Mouse (Mus musculus): ENCODE data around the gene Smim13.
A peak's percentile ranks its signal among the peaks of the same experiment; 100 is the strongest.

Gene Smim13

DNA sequence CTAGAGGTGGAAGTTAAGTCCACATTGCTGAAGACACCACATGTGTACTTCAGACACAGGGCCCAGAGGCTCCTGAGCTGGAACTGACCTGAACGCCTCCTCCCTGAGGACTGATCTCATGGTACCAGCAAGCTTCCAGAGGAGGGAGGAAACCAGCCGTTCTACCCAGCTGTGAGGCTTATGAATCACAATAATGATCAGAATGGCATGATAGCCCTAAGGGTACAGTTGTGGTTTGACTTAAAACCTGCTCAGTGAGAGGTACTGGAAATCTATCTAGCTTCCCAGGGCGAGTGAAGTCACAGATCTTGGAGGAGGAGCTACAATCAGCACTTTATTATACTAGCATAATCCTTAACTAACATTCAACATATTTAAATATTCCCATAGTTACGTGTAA, 35.8 kb downstream of the Smim13 start:
- no peaks in the 10 kb centered on the region for H3K9me3 ChIP-seq (ENCODE audit: low read length)
- no peaks in the 10 kb centered on the region for H3K36me3 ChIP-seq (ENCODE audit: insufficient read depth, low read length)
- H3K4me1 ChIP-seq (replicated peaks; ENCODE audit: low read depth, low read length) = no peaks in the 10 kb centered on the region
- TF ChIP-seq NANOG (IDR thresholded peaks at IDR 0.05; ENCODE audit: borderline replicate concordance, low read length) (peak; percentile 24; the same call in 1 of the 2 replicates), CTCF (conservative IDR thresholded peaks at IDR 0.05; ENCODE audit: low read length) (no peak), POU5F1 (IDR thresholded peaks at IDR 0.05; ENCODE audit: borderline replicate concordance, low read length) (no peak)
- 0 out of 2 replicates have a peak, but pooled peaks cover 1% of the 10 kb centered on the region for H3K27me3 ChIP-seq (ENCODE audit: insufficient read depth, low read length)
- H3K4me3 ChIP-seq (replicated peaks; ENCODE audit: low read length) = no peak overlapping the region

DNA sequence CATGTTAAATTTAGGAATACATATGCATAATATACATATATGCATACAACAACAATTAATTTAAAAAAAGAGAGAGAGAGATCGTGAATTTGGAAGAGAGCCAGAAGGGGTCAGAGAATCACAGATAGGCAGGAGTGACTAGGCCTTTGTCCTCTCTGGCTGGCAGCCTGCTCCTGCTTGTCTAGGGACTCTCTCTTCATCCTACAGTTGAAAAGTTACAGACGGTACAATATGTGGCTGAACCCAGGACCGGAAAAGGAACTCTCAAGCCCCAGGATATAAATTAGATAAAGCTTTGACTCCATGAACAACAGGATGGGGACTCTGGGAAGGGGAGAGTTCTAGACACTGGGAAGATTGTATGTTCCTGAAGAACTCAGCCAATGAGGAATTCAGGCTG, 36.6 kb downstream of the Smim13 start:
- no peaks in the 10 kb centered on the region for H3K36me3 ChIP-seq (ENCODE audit: insufficient read depth, low read length)
- H3K9me3 ChIP-seq (ENCODE audit: low read length) = no peaks in the 10 kb centered on the region
- TF ChIP-seq NANOG (IDR thresholded peaks at IDR 0.05; ENCODE audit: borderline replicate concordance, low read length) (no peak), CTCF (conservative IDR thresholded peaks at IDR 0.05; ENCODE audit: low read length) (no peak), POU5F1 (IDR thresholded peaks at IDR 0.05; ENCODE audit: borderline replicate concordance, low read length) (no peak)
- H3K4me1 ChIP-seq (replicated peaks; ENCODE audit: low read depth, low read length) = no peaks in the 10 kb centered on the region
- H3K4me3 ChIP-seq (replicated peaks; ENCODE audit: low read length) = no peak overlapping the region
- no peaks in the 10 kb centered on the region for H3K27me3 ChIP-seq (ENCODE audit: insufficient read depth, low read length)

DNA sequence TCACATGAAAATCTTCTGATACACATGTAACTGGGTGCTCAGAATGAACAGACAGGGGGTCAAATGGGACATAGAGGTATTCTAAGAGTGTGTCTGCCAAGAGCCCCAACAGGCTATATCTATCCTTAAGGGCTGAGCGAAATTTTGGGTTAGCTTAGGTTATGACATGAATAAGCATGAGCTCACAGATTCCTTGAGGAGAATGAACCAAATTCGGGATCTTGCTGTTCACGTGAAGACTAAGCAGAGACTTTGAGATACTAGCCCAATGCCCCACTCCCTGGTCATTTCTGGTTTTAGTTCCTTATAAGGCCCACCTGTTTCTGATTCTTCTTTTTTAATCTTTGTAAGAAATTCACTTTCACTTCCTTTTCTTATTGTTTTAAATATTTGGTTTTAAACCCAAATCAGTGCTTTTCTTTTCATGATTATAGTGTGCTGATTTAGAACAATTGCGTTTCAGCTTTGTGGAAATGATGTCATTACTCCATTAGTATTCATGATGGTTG, 41.9 kb downstream of the Smim13 start:
- Histone ChIP-seq H3K4me1 (replicated peaks; ENCODE audit: low read depth, low read length) (no peaks in the 10 kb centered on the region), H3K36me3 (ENCODE audit: insufficient read depth, low read length) (no peaks in the 10 kb centered on the region), H3K9me3 (ENCODE audit: low read length) (no peaks in the 10 kb centered on the region), H3K4me3 (replicated peaks; ENCODE audit: low read length) (no peak overlapping the region), H3K27me3 (ENCODE audit: insufficient read depth, low read length) (no peaks in the 10 kb centered on the region)
- TF ChIP-seq NANOG (IDR thresholded peaks at IDR 0.05; ENCODE audit: borderline replicate concordance, low read length) (no peak), CTCF (conservative IDR thresholded peaks at IDR 0.05; ENCODE audit: low read length) (no peak), POU5F1 (IDR thresholded peaks at IDR 0.05; ENCODE audit: borderline replicate concordance, low read length) (no peak)

DNA sequence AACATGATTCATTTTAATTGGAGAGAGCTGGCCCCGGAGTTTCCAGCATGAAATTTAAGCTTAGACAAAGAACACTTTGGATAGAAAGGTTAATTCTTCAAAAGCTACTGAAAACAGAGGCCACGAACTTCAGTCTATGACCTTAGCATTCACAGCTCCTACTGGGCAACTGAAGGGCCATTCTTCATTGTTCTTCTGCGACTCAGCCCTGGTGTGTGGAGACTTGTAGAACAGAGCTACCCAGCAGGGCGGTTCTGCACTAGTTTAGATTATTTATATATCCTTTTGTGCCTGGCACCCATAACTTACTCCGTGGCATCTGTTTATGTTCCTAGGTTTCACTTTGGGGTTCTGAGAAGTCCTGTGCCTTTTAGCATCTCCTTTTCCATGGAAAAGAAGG, 44.0 kb downstream of the Smim13 start:
- no peaks in the 10 kb centered on the region for H3K4me1 ChIP-seq (replicated peaks; ENCODE audit: low read depth, low read length)
- no peaks in the 10 kb centered on the region for H3K9me3 ChIP-seq (ENCODE audit: low read length)
- H3K27me3 ChIP-seq (ENCODE audit: insufficient read depth, low read length) = no peaks in the 10 kb centered on the region
- no peak for TF ChIP-seq NANOG (IDR thresholded peaks at IDR 0.05; ENCODE audit: borderline replicate concordance, low read length)
- no peak for TF ChIP-seq CTCF (conservative IDR thresholded peaks at IDR 0.05; ENCODE audit: low read length)
- no peak for TF ChIP-seq POU5F1 (IDR thresholded peaks at IDR 0.05; ENCODE audit: borderline replicate concordance, low read length)
- H3K36me3 ChIP-seq (ENCODE audit: insufficient read depth, low read length) = no peaks in the 10 kb centered on the region
- no peak overlapping the region for H3K4me3 ChIP-seq (replicated peaks; ENCODE audit: low read length)

DNA sequence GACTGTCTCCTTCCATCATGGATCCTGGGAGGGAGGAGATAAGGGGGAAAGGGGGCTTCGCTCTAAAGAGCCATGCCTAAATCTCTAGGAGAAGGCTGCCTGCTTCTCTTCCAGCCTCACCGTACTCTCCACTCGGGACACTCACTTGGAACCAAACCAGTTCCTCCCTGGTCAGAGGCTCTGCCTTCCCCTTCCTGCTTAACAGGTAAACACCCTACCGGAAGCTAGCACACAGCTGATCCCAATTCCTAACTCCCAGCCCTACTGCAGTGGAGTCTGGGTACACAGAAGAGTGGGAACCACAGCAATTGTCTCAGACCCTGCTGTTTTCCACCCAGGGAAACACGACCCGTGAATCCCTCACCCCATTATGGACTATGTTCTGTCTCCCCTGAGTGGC, 46.2 kb downstream of the Smim13 start:
- no peaks in the 10 kb centered on the region for H3K4me1 ChIP-seq (replicated peaks; ENCODE audit: low read depth, low read length)
- H3K27me3 ChIP-seq (ENCODE audit: insufficient read depth, low read length) = no peaks in the 10 kb centered on the region
- no peak overlapping the region for H3K4me3 ChIP-seq (replicated peaks; ENCODE audit: low read length)
- no peaks in the 10 kb centered on the region for H3K36me3 ChIP-seq (ENCODE audit: insufficient read depth, low read length)
- TF ChIP-seq CTCF (conservative IDR thresholded peaks at IDR 0.05; ENCODE audit: low read length) = no peak
- no peak for TF ChIP-seq NANOG (IDR thresholded peaks at IDR 0.05; ENCODE audit: borderline replicate concordance, low read length)
- no peak for TF ChIP-seq POU5F1 (IDR thresholded peaks at IDR 0.05; ENCODE audit: borderline replicate concordance, low read length)
- H3K9me3 ChIP-seq (ENCODE audit: low read length) = no peaks in the 10 kb centered on the region

DNA sequence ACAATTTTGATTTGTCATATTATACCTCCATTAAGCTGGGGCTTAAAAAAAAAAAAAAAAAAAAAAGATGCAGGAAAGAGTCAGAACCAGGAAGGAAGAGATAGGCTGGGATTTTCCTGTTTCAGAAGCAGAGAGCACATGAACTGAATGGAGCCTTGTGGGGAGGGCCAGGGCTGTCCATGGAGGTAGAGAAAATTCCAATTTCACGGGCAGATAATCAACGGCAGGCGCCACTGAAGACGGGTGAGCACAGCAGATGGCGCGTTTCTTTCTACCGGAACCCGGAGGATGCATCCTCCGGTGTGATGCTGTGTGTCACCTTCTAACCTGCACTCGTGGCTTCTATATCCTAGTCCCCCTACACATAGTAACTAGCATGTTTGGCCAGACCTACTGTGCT, 46.8 kb downstream of the Smim13 start:
- Histone ChIP-seq H3K9me3 (ENCODE audit: low read length) (no peaks in the 10 kb centered on the region), H3K4me1 (replicated peaks; ENCODE audit: low read depth, low read length) (no peaks in the 10 kb centered on the region), H3K36me3 (ENCODE audit: insufficient read depth, low read length) (no peaks in the 10 kb centered on the region), H3K27me3 (ENCODE audit: insufficient read depth, low read length) (no peaks in the 10 kb centered on the region), H3K4me3 (replicated peaks; ENCODE audit: low read length) (no peak overlapping the region)
- TF ChIP-seq POU5F1 (IDR thresholded peaks at IDR 0.05; ENCODE audit: borderline replicate concordance, low read length) = no peak

DNA sequence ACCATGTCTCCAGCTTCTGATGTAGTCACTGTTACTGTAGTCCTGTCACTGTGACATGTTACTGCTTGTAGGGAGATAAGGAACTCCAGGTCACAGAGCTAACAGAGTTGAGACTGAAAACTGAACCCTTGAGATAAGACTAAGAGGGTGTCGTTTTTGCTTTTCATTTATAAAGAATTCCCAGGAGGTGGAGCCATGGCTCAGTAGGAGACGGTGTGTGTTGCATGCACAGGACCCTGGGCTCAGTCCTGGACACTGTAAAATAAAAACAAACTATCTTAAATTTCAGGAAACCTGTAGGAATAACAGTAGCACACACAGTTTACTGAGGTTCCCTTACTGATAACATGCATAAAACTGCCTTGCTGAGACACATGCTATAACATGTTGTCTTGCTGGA, 48.9 kb downstream of the Smim13 start:
- Histone ChIP-seq H3K4me1 (replicated peaks; ENCODE audit: low read depth, low read length) (no peaks in the 10 kb centered on the region), H3K27me3 (ENCODE audit: insufficient read depth, low read length) (no peaks in the 10 kb centered on the region), H3K4me3 (replicated peaks; ENCODE audit: low read length) (no peak overlapping the region), H3K36me3 (ENCODE audit: insufficient read depth, low read length) (no peaks in the 10 kb centered on the region), H3K9me3 (ENCODE audit: low read length) (no peaks in the 10 kb centered on the region)
- TF ChIP-seq NANOG (IDR thresholded peaks at IDR 0.05; ENCODE audit: borderline replicate concordance, low read length) = no peak
- TF ChIP-seq CTCF (conservative IDR thresholded peaks at IDR 0.05; ENCODE audit: low read length) = no peak
- no peak for TF ChIP-seq POU5F1 (IDR thresholded peaks at IDR 0.05; ENCODE audit: borderline replicate concordance, low read length)

DNA sequence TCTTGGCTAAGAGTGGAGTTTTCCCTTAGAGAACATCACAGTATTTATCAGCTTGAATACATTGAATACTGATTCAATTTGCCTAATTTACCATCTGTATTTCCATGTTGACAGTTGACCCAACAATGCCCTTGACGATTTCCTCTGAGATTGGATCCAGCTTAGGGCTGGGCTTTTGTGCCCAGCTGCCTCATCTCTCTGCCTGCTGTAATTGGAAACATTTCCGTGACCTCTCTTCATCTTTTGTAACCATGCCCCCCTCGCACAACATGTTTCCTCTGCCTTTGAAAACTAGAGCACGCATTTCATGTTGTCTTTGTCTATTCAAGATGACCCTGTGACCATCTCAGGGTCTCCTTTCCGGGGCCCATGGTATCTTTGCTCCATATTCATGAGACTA, 49.4 kb downstream of the Smim13 start:
- TF ChIP-seq CTCF (conservative IDR thresholded peaks at IDR 0.05; ENCODE audit: low read length) (no peak), NANOG (IDR thresholded peaks at IDR 0.05; ENCODE audit: borderline replicate concordance, low read length) (no peak)
- Histone ChIP-seq H3K4me3 (replicated peaks; ENCODE audit: low read length) (no peak overlapping the region), H3K36me3 (ENCODE audit: insufficient read depth, low read length) (no peaks in the 10 kb centered on the region), H3K27me3 (ENCODE audit: insufficient read depth, low read length) (no peaks in the 10 kb centered on the region), H3K4me1 (replicated peaks; ENCODE audit: low read depth, low read length) (no peaks in the 10 kb centered on the region), H3K9me3 (ENCODE audit: low read length) (no peaks in the 10 kb centered on the region)

DNA sequence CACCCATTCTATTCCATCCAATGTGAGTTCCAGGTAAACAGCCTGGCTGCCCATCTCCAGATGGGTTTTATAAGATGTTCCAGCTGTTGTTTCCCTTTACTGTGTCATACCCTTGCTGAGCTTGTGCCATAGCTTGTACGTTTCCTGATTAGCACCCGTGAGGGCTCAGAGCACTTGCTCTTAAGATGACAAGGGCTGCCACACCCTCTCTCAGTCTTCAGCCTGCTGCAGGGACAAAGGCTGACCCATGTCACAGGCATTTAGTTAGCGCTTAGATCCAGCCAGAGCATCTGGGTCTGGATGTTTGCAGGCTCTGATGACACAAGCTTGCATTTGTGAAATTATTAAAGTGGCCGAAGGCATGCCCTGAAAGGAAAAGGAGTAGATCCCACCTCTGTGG, 50.4 kb downstream of the Smim13 start:
- TF ChIP-seq CTCF (conservative IDR thresholded peaks at IDR 0.05; ENCODE audit: low read length) (no peak), NANOG (IDR thresholded peaks at IDR 0.05; ENCODE audit: borderline replicate concordance, low read length) (no peak), POU5F1 (IDR thresholded peaks at IDR 0.05; ENCODE audit: borderline replicate concordance, low read length) (no peak)
- Histone ChIP-seq H3K4me3 (replicated peaks; ENCODE audit: low read length) (no peak overlapping the region), H3K4me1 (replicated peaks; ENCODE audit: low read depth, low read length) (no peaks in the 10 kb centered on the region), H3K36me3 (ENCODE audit: insufficient read depth, low read length) (no peaks in the 10 kb centered on the region), H3K9me3 (ENCODE audit: low read length) (no peaks in the 10 kb centered on the region), H3K27me3 (ENCODE audit: insufficient read depth, low read length) (no peaks in the 10 kb centered on the region)
